Mouse (Mus musculus): ENCODE measurements at regions not wholly inside any gene's neighbourhood (a gene's known extent, or its start where the extent isn't known, plus 50 kb on each side); places are given as distances from the start of the nearest gene placed in this dataset.

Small RNAs in the stretch of these regions (microRNA-seq; reads per million reads assigned to microRNA genes)
- gene Gm24979: 0 reads per million in 2 experiments

Measured in heart, adult 18-20 months (tissue).